Mouse (Mus musculus) intestine, embryonic 15.5 days (tissue): ENCODE results near the gene Pigr. TPM values are rescaled to one million over a fixed set of nuclear protein-coding genes. Genes with fewer than 3 reads are reported as not detected.

Experiments used
- ATAC-seq: fragments of 200-750 bp; cut with Nextera tagmentation; 2 replicates; pipeline ENCODE4 v1.8.0; 2017; ENCODE audit warnings: moderate TSS enrichment, moderate library complexity
- H3K27ac ChIP-seq: fragments of 300-500 bp; sonication (generic); 2 replicates; pipeline ENCODE4 v1.5.1; 2015; ENCODE audit warnings: mild to moderate bottlenecking, inconsistent platforms
- H3K27me3 ChIP-seq: fragments of 300-500 bp; sonication (generic); replicated peaks from 2 replicates; pipeline ENCODE4 v1.6.1; 2015; ENCODE audit warnings: inconsistent platforms
- H3K36me3 ChIP-seq: fragments of 300-500 bp; sonication (generic); 2 replicates; pipeline ENCODE4 v1.6.1; 2015; ENCODE audit warnings: inconsistent platforms
- H3K4me1 ChIP-seq: fragments of 300-500 bp; sonication (generic); replicated peaks from 2 replicates; pipeline ENCODE4 v1.6.1; 2015; ENCODE audit warnings: inconsistent platforms
- H3K4me2 ChIP-seq: fragments of 300-500 bp; sonication (generic); replicated peaks from 2 replicates; pipeline ENCODE4 v1.6.1; 2015; ENCODE audit warnings: mild to moderate bottlenecking, inconsistent platforms
- H3K4me3 ChIP-seq: fragments of 300-500 bp; sonication (generic); replicated peaks from 2 replicates; pipeline ENCODE4 v1.5.1; 2015; ENCODE audit warnings: inconsistent platforms
- H3K9ac ChIP-seq: fragments of 300-500 bp; sonication (generic); 2 replicates; pipeline ENCODE4 v1.6.1; 2015; ENCODE audit warnings: inconsistent platforms
- H3K9me3 ChIP-seq: fragments of 300-500 bp; sonication (generic); 2 replicates; pipeline ENCODE4 v1.6.1; 2016; ENCODE audit warnings: inconsistent platforms
- WGBS: fragments of 180-500 bp; shearing (Covaris S2); methylation state at CpG from one replicate; pipeline ENCODE4 v1.1.7; 2015; 5-methylcytosine and 5-hydroxymethylcytosine counted together
- polyA plus RNA-seq: library from polyadenylated mRNA; unstranded; fragments of >200 nt; fragmentation: Nextera tagmentation; extraction: Ambion mirVana; gene quantifications from 2 replicates; pipeline ENCODE4 v1.2.1, GENCODE M21; 2015

Pigr gene
- polyA plus RNA-seq, 1 experiment from 2014 or later: 0.96 TPM

GRCm38 (mm10) chr1:130894468-130894867 lies 68.0 kb downstream of the Pigr start:
- no peaks in the 10 kb centered on the region for H3K4me1 ChIP-seq
- 65% methylated on average over 6 of the region's 6 CpGs for WGBS
- no peak for ATAC-seq
- H3K27ac ChIP-seq: no peak overlapping the region
- no peaks in the 10 kb centered on the region for H3K9me3 ChIP-seq
- H3K4me2 ChIP-seq: no peak overlapping the region
- no peaks in the 10 kb centered on the region for H3K36me3 ChIP-seq
- no peak overlapping the region for H3K9ac ChIP-seq
- no peaks in the 10 kb centered on the region for H3K27me3 ChIP-seq
- no peak overlapping the region for H3K4me3 ChIP-seq

Other genes starting within 250 kb of the Pigr start
- 0.10 TPM in 1 of 2 replicates, not detected in the other for gene Zp3r, start 197.1 kb upstream of the Pigr start, polyA plus RNA-seq
- gene C4bp, start 165.1 kb upstream of the Pigr start, polyA plus RNA-seq: 2.4 and 2.6 TPM in 2 replicates
- gene Gm29427, start 110.9 kb upstream of the Pigr start, polyA plus RNA-seq: not detected in 2 replicates
- 10.2 and 10.5 TPM in 2 replicates for gene Yod1, start 109.4 kb upstream of the Pigr start, polyA plus RNA-seq
- gene Pfkfb2, start 97.4 kb upstream of the Pigr start, polyA plus RNA-seq: 10.8 and 11.2 TPM in 2 replicates
- gene AA986860, start 94.7 kb upstream of the Pigr start, polyA plus RNA-seq: 58.1 and 62.2 TPM in 2 replicates
- 0.18 and 0.21 TPM in 2 replicates for gene Fcamr, start 25.8 kb upstream of the Pigr start, polyA plus RNA-seq
- 2.8 and 5.7 TPM in 2 replicates for gene Fcmr, start 39.0 kb downstream of the Pigr start, polyA plus RNA-seq
- not detected in 2 replicates for gene Il24, start 60.8 kb downstream of the Pigr start, polyA plus RNA-seq
- not detected in 2 replicates for gene Il20, start 84.8 kb downstream of the Pigr start, polyA plus RNA-seq
- 0.20 and 0.33 TPM in 2 replicates for gene Il19, start 113.4 kb downstream of the Pigr start, polyA plus RNA-seq
- not detected in 2 replicates for gene Il10, start 193.2 kb downstream of the Pigr start, polyA plus RNA-seq